Mouse (Mus musculus) left cerebral cortex, adult 2 months (tissue): ENCODE data around the gene Ube2dnl1. TPM values are rescaled to one million over a fixed set of nuclear protein-coding genes. Genes with fewer than 3 reads are reported as not detected.

Experiments
- DNase-seq, 2 experiments: peaks; one replicate each; pipeline ENCODE4 v3.0.0; 2021 to 2022; ENCODE audit warnings: low spot score in 2 of 2, mixed read lengths in 1 of 2; ENCODE audit errors: extremely low spot score in 1 of 2
- H3K27ac ChIP-seq: fragments of 200-600 bp; 2 replicates; pipeline ENCODE4 v1.8.1; 2022
- H3K4me3 ChIP-seq: fragments of 200-600 bp; 2 replicates; pipeline ENCODE4 v1.8.1; 2022
- CTCF ChIP-seq: fragments of 200-600 bp; IDR thresholded peaks from 2 replicates; pipeline ENCODE4 v1.8.1; 2022; ENCODE audit warnings: antibody characterized with exemption, mild to moderate bottlenecking, moderate library complexity
- intact Hi-C: fragments of 180-260 bp; cut with DNase I; formaldehyde crosslinking; loops from one replicate; pipeline ENCODE4 v1.15.1; 2025
- long read RNA-seq, 2 experiments: library from polyadenylated mRNA; stranded (forward); transcript quantifications; one replicate each; pipeline ENCODE4 v2.0.0; 2021; ENCODE audit warnings: borderline mapping rate in 2 of 2
- total RNA-seq, 2 experiments: library from RNA; stranded (reverse); gene quantifications; 2 replicates each; pipeline ENCODE4 v1.2.3; 2021

The Ube2dnl1 gene
- not detected for total RNA-seq
- long read RNA-seq, experiment 1: 0 reads
- long read RNA-seq, experiment 2: 0 reads

GRCm38 (mm10) chrX:114904712-114905111 is at the start of gene Ube2dnl1:
Ube2dnl1 (plus strand) TSS chrX:114905012.
- Histone ChIP-seq H3K27ac (no peak within 1 kb of the TSS), H3K4me3 (no peak within 1 kb of the TSS)
- TF ChIP-seq CTCF: no peak
- DNase-seq: no peak
- intact Hi-C loops: no loop called here

- no peak for DNase-seq
Measured at GRCm38 (mm10) chrX:114895489-114895888, 9.3 kb upstream of the Ube2dnl1 start.

GRCm38 (mm10) chrX:114897506-114897905 is 7.3 kb upstream of the Ube2dnl1 start:
- Histone ChIP-seq H3K4me3 (no peak overlapping the region), H3K27ac (no peak overlapping the region)
- intact Hi-C loops: no loop called here
- no peak for TF ChIP-seq CTCF
- DNase-seq: no peak

More at GRCm38 (mm10) chrX:114895489-114895888, 9.3 kb upstream of the Ube2dnl1 start:
- Histone ChIP-seq H3K27ac (no peak overlapping the region), H3K4me3 (no peak overlapping the region)
- no peak for TF ChIP-seq CTCF
- intact Hi-C loops: no loop called here

GRCm38 (mm10) chrX:114903391-114903790 is 1.4 kb upstream of the Ube2dnl1 start:
- TF ChIP-seq CTCF: no peak

GRCm38 (mm10) chrX:114907282-114907681 is 2.5 kb downstream of the Ube2dnl1 start, which contains the start of gene Ube2dnl2:
Ube2dnl2 (plus strand) TSS chrX:114907582.
- H3K4me3 ChIP-seq: no peak within 1 kb of the TSS
- intact Hi-C loops: no loop called here
- H3K27ac ChIP-seq: no peak within 1 kb of the TSS
- DNase-seq: no peak
- TF ChIP-seq CTCF: no peak

More at GRCm38 (mm10) chrX:114903391-114903790, 1.4 kb upstream of the Ube2dnl1 start:
- no peak overlapping the region for H3K27ac ChIP-seq
- no peak for DNase-seq
- H3K4me3 ChIP-seq: no peak overlapping the region
- intact Hi-C loops: no loop called here

GRCm38 (mm10) chrX:114955066-114955465 is 50.3 kb downstream of the Ube2dnl1 start:
- H3K27ac ChIP-seq: no peak overlapping the region
- intact Hi-C loops: no loop called here
- TF ChIP-seq CTCF: no peak
- no peak overlapping the region for H3K4me3 ChIP-seq
- no peak for DNase-seq

Other genes starting within 250 kb of the Ube2dnl1 start
- not detected for gene Ube2dnl2, start 2.6 kb downstream of the Ube2dnl1 start, total RNA-seq